Mouse (Mus musculus): Measurements from ENCODE around the gene Tfcp2. TPM values are rescaled to one million over a fixed set of nuclear protein-coding genes. Genes with fewer than 3 reads are reported as not detected.

The Tfcp2 gene
- total and polyA plus RNA-seq, 3 experiments, result 5.3 to 7.8 (median 6.8) TPM

GRCm38 (mm10) chr15:100485576-100485975 is 66.2 kb downstream of the Tfcp2 start:
- in situ Hi-C loops (cut with MboI; ENCODE audit: low pct_ligation_motif_present, low pct_unique_long_range_greater_than_20kb, low sequenced_read_pairs), result no loop called here
- H3K36me3 ChIP-seq (replicated peaks in 1 of 2; ENCODE audit: control insufficient read depth in 1 of 2, insufficient read depth in 1 of 2, low read length in 1 of 2), result peaks cover 23 to 61% of the 10 kb centered on the region in 2 experiments
- H3K9me3 ChIP-seq (replicated peaks; ENCODE audit: low read length), result no peaks in the 10 kb centered on the region
- H3K9ac ChIP-seq (ENCODE audit: insufficient read depth, low read depth), result no peak overlapping the region
- dilution Hi-C loops (cut with MboI; ENCODE audit: extremely low pct_ligation_motif_present, extremely low pct_unique_long_range_greater_than_20kb, low sequenced_read_pairs), result no loop called here
- no peak overlapping the region for H3K4me2 ChIP-seq (ENCODE audit: insufficient read depth, low read depth, poor library complexity, severe bottlenecking)
- H3K27ac ChIP-seq (ENCODE audit: insufficient read depth, low read depth), result no peak overlapping the region
- DNase-seq (ENCODE audit: extremely low read depth), result no peak
- TF ChIP-seq USF2 (conservative IDR thresholded peaks at IDR 0.05; ENCODE audit: low read depth, low read length) (no peak), NELFE (IDR thresholded peaks at IDR 0.05; ENCODE audit: low read depth, low read length) (no peak), KAT2A (IDR thresholded peaks at IDR 0.05; ENCODE audit: insufficient replicate concordance, low read length) (no peak)
- no peaks in the 10 kb centered on the region for H3K79me2 ChIP-seq (replicated peaks; ENCODE audit: control insufficient read depth, extremely low read depth, insufficient read depth, poor library complexity, severe bottlenecking)
- H3K27me3 ChIP-seq (replicated peaks), result no peaks in the 10 kb centered on the region
- peaks cover 6 to 20% of the 10 kb centered on the region in 2 experiments for H3K4me1 ChIP-seq (ENCODE audit: control insufficient read depth in 1 of 2, insufficient read depth in 2 of 2)
- H3K4me3 ChIP-seq (replicated peaks in 1 of 3; ENCODE audit: low read depth in 2 of 3, low read length in 2 of 3, poor library complexity in 1 of 3), result no peak overlapping the region

- TF ChIP-seq ZKSCAN1 (IDR thresholded peaks at IDR 0.05; ENCODE audit: borderline replicate concordance, low read depth, low read length) (no peak), NRF1 (IDR thresholded peaks at IDR 0.05; ENCODE audit: low read depth, low read length) (no peak), ZNF384 (IDR thresholded peaks at IDR 0.05; ENCODE audit: low read depth, low read length) (no peak), SIN3A (IDR thresholded peaks at IDR 0.05; ENCODE audit: low read length) (no peak), MAZ (IDR thresholded peaks at IDR 0.05; ENCODE audit: low read depth, low read length) (no peak), ELF1 (IDR thresholded peaks at IDR 0.05; ENCODE audit: low read depth, low read length) (no peak), MEF2A (IDR thresholded peaks at IDR 0.05; ENCODE audit: borderline replicate concordance, low read depth, low read length) (no peak), CHD2 (IDR thresholded peaks at IDR 0.05; ENCODE audit: low read length) (no peak), USF2 (conservative IDR thresholded peaks at IDR 0.05; ENCODE audit: low read depth, low read length) (no peak), JUND (conservative IDR thresholded peaks at IDR 0.05; ENCODE audit: low read depth, low read length) (no peak), BHLHE40 (IDR thresholded peaks at IDR 0.05; ENCODE audit: low read depth, low read length) (no peak), POLR2AphosphoS2 (IDR thresholded peaks at IDR 0.05; ENCODE audit: low read depth, low read length) (no peak)
- H3K27ac ChIP-seq (ENCODE audit: insufficient read depth, low read depth), result no peak overlapping the region
- dilution Hi-C loops (cut with MboI; ENCODE audit: extremely low pct_ligation_motif_present, extremely low pct_unique_long_range_greater_than_20kb, low sequenced_read_pairs), result no loop called here
- H3K9me3 ChIP-seq (replicated peaks; ENCODE audit: low read length), result no peaks in the 10 kb centered on the region
- H3K4me1 ChIP-seq (ENCODE audit: control insufficient read depth in 1 of 2, insufficient read depth in 2 of 2), result no peaks in the 10 kb centered on the region
- no peak overlapping the region for H3K4me3 ChIP-seq (replicated peaks in 1 of 3; ENCODE audit: low read depth in 2 of 3, low read length in 2 of 3, poor library complexity in 1 of 3)
- H3K79me2 ChIP-seq (replicated peaks; ENCODE audit: control insufficient read depth, extremely low read depth, insufficient read depth, poor library complexity, severe bottlenecking), result no peaks in the 10 kb centered on the region
- in situ Hi-C loops (cut with MboI; ENCODE audit: low pct_ligation_motif_present, low pct_unique_long_range_greater_than_20kb, low sequenced_read_pairs), result no loop called here
- peaks cover 71 to 96% of the 10 kb centered on the region in 2 experiments for H3K36me3 ChIP-seq (replicated peaks in 1 of 2; ENCODE audit: control insufficient read depth in 1 of 2, insufficient read depth in 1 of 2, low read length in 1 of 2)
- no peak overlapping the region for H3K4me2 ChIP-seq (ENCODE audit: insufficient read depth, low read depth, poor library complexity, severe bottlenecking)
- no peak overlapping the region for H3K9ac ChIP-seq (ENCODE audit: insufficient read depth, low read depth)
- H3K27me3 ChIP-seq (replicated peaks), result no peaks in the 10 kb centered on the region
- DNase-seq (ENCODE audit: extremely low read depth), result no peak
These were observed 72.9 kb downstream of the Tfcp2 start for GRCm38 (mm10) chr15:100478925-100479324.

- H3K27ac ChIP-seq (ENCODE audit: insufficient read depth, low read depth), result no peak overlapping the region
- no peaks in the 10 kb centered on the region for H3K27me3 ChIP-seq (replicated peaks)
- H3K9me3 ChIP-seq (replicated peaks; ENCODE audit: low read length), result no peaks in the 10 kb centered on the region
- no peak overlapping the region for H3K9ac ChIP-seq (ENCODE audit: insufficient read depth, low read depth)
- dilution Hi-C loops (cut with MboI; ENCODE audit: extremely low pct_ligation_motif_present, extremely low pct_unique_long_range_greater_than_20kb, low sequenced_read_pairs) (no loop called here), in situ Hi-C loops (cut with MboI; ENCODE audit: low pct_ligation_motif_present, low pct_unique_long_range_greater_than_20kb, low sequenced_read_pairs) (no loop called here)
- no peak overlapping the region for H3K4me3 ChIP-seq (replicated peaks in 1 of 3; ENCODE audit: low read depth in 2 of 3, low read length in 2 of 3, poor library complexity in 1 of 3)
- no peak overlapping the region for H3K4me2 ChIP-seq (ENCODE audit: insufficient read depth, low read depth, poor library complexity, severe bottlenecking)
- H3K4me1 ChIP-seq (ENCODE audit: control insufficient read depth in 1 of 2, insufficient read depth in 2 of 2), result no peaks in the 10 kb centered on the region
- DNase-seq (ENCODE audit: extremely low read depth), result no peak
- no peaks in the 10 kb centered on the region for H3K79me2 ChIP-seq (replicated peaks; ENCODE audit: control insufficient read depth, extremely low read depth, insufficient read depth, poor library complexity, severe bottlenecking)
- H3K36me3 ChIP-seq (replicated peaks in 1 of 2; ENCODE audit: control insufficient read depth in 1 of 2, insufficient read depth in 1 of 2, low read length in 1 of 2), result peaks cover 76 to 97% of the 10 kb centered on the region in 2 experiments
- TF ChIP-seq UBTF (IDR thresholded peaks at IDR 0.05; ENCODE audit: low read depth, low read length), result no peak
- TF ChIP-seq NRF1 (IDR thresholded peaks at IDR 0.05; ENCODE audit: low read depth, low read length), result no peak
- TF ChIP-seq USF1 (IDR thresholded peaks at IDR 0.05; ENCODE audit: low read depth, low read length), result no peak
- no peak for TF ChIP-seq ZC3H11A (IDR thresholded peaks at IDR 0.05; ENCODE audit: low read depth, low read length)
- no peak for TF ChIP-seq TCF12 (IDR thresholded peaks at IDR 0.05; ENCODE audit: low read depth, low read length)
- TF ChIP-seq RAD21 (IDR thresholded peaks at IDR 0.05; ENCODE audit: low read depth, low read length), result no peak
- TF ChIP-seq HCFC1 (IDR thresholded peaks at IDR 0.05; ENCODE audit: low read depth, low read length), result no peak
- TF ChIP-seq ZNF384 (IDR thresholded peaks at IDR 0.05; ENCODE audit: low read depth, low read length), result no peak
These were observed 73.5 kb downstream of the Tfcp2 start for GRCm38 (mm10) chr15:100478351-100478750.
